Mouse (Mus musculus): ENCODE measurements around the gene Tfdp2. TPM values are rescaled to one million over a fixed set of nuclear protein-coding genes. Genes with fewer than 3 reads are reported as not detected.

Gene Tfdp2
- polyA plus RNA-seq (2017; shearing (Covaris generic)) = 7.6 TPM

GRCm38 (mm10) chr9:96195885-96196622 is at the start of gene Tfdp2:
Gene Tfdp2 (plus strand): TSS chr9:96196275.

GRCm38 (mm10) chr9:96364141-96364838 is 168.2 kb downstream of the Tfdp2 start, which contains the start of gene Atp1b3:
Gene Atp1b3 (minus strand): TSS chr9:96364442.

Other genes starting within 250 kb of the Tfdp2 start
- gene Xrn1, start 241.5 kb upstream of the Tfdp2 start, polyA plus RNA-seq (2017; shearing (Covaris generic)) = 72.6 TPM
- 1.8 TPM for gene Gk5, start 76.9 kb upstream of the Tfdp2 start, polyA plus RNA-seq (2017; shearing (Covaris generic))
- gene Atp1b3, start 168.2 kb downstream of the Tfdp2 start, polyA plus RNA-seq (2017; shearing (Covaris generic)) = 448 TPM

All from CD4-positive, CD25-positive, alpha-beta regulatory T cell, adult 9 weeks (primary cell).